Mouse (Mus musculus) midbrain, embryonic 10.5 days (tissue): ENCODE results near the gene Sord. TPM values are rescaled to one million over a fixed set of nuclear protein-coding genes. Genes with fewer than 3 reads are reported as not detected.
"Not testable (repeated sequence)": the region's sequence is repeated elsewhere in the genome, so short reads cannot be mapped to it uniquely, and the experiment has no call there.

Experiments used
- DNase-seq: peaks from one replicate; pipeline ENCODE4 v3.0.0-alpha.2; 2017; ENCODE audit warnings: low spot score
- H3K27ac ChIP-seq: fragments of 300-500 bp; sonication (generic); replicated peaks from 2 replicates; pipeline ENCODE4 v1.5.1; 2016; ENCODE audit warnings: mild to moderate bottlenecking
- H3K27me3 ChIP-seq: fragments of 300-500 bp; sonication (generic); 2 replicates; pipeline ENCODE4 v1.6.1; 2016; ENCODE audit warnings: low read depth, mild to moderate bottlenecking; ENCODE audit not compliant: poor library complexity, severe bottlenecking
- H3K36me3 ChIP-seq: fragments of 300-500 bp; sonication (generic); 2 replicates; pipeline ENCODE4 v1.6.1; 2016; ENCODE audit warnings: mild to moderate bottlenecking, moderate library complexity
- H3K4me1 ChIP-seq: fragments of 300-500 bp; sonication (generic); 2 replicates; pipeline ENCODE4 v1.6.1; 2016
- H3K4me3 ChIP-seq: fragments of 300-500 bp; sonication (generic); 2 replicates; pipeline ENCODE4 v1.5.1; 2016; ENCODE audit warnings: mild to moderate bottlenecking, moderate library complexity
- H3K9me3 ChIP-seq: fragments of 300-500 bp; sonication (generic); replicated peaks from 2 replicates; pipeline ENCODE4 v1.6.1; 2016; ENCODE audit warnings: mild to moderate bottlenecking
- WGBS: fragments of 180-500 bp; shearing (Covaris S2); methylation state at CpG from one replicate; pipeline ENCODE4 v1.1.7; 2016; 5-methylcytosine and 5-hydroxymethylcytosine counted together
- polyA plus RNA-seq: library from polyadenylated mRNA; unstranded; fragments of >200 nt; fragmentation: Nextera tagmentation; extraction: Ambion mirVana; gene quantifications from 2 replicates; pipeline ENCODE4 v1.2.1, GENCODE M21; 2016

The Sord gene
- polyA plus RNA-seq = 29.5 and 34.3 TPM in 2 replicates

DNA sequence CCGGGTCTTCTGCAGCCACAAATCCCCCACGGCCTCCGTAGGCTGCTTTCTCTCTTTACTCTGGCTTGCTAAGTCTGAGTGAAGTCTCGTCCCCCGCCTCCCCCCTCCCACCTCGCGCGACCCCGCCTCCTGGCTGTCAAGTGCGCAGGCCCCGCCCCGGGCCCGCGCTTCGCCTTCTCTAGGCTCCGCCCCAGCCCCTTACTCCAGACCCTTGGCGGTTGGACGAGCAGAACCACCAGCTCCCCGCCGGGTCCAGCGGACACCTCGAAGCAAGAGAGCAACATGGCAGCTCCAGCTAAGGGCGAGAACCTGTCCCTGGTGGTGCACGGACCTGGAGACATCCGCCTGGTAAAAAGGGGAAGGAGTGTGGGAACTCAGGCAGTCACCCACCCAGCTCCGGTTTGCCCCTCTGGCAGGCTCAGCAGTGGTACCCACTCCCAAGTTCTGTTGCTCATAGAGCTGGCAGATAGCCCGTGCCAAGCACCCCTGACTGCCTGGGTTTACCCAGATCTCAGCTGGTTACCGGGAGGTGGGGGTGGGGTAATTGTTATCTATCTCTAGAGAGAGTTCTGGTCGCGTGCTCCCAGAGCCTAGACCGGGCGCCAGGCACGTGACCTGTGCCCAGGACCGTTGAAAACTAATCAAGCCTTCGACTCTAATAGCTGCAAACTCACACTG, at the start of gene Sord:
Gene Sord (plus strand): TSS at position 139 of the 678 bp plus-strand sequence.
- peak; percentile 95 for DNase-seq
- Histone ChIP-seq H3K4me3 (peak within 1 kb of the TSS; percentile 66), H3K36me3 (no peaks in the 10 kb centered on the region), H3K27me3 (peaks cover 10% of the 10 kb centered on the region), H3K27ac (peak within 1 kb of the TSS; percentile 84), H3K4me1 (peaks cover 14% of the 10 kb centered on the region), H3K9me3 (no peaks in the 10 kb centered on the region)
- under 1% methylated on average over 35 of the region's 35 CpGs for WGBS

DNA sequence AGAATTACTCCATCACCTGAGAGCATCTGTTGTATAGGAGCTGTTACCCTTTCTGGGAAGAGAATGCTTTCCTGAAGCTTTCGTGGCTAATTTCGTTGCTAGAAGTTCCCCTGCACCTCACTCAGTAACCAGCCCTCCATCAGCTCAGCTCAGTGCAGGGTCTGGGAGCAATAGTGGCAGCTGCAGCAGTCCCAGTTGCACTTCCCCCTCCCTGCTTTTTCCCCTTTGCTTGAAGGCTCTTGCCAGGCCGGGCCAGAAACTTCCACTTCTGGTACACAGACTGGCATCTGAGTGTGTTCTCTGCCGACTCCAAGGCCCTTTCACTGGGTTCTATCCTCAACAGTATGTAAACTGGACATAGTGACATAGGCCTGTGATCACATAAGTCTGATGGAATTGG, 49.5 kb upstream of the Sord start:
- Histone ChIP-seq H3K4me1 (no peaks in the 10 kb centered on the region), H3K4me3 (no peak overlapping the region), H3K36me3 (no peaks in the 10 kb centered on the region), H3K27me3 (no peaks in the 10 kb centered on the region), H3K9me3 (no peaks in the 10 kb centered on the region), H3K27ac (no peak overlapping the region)
- WGBS = 85% methylated on average over 4 of the region's 4 CpGs
- DNase-seq = no peak

DNA sequence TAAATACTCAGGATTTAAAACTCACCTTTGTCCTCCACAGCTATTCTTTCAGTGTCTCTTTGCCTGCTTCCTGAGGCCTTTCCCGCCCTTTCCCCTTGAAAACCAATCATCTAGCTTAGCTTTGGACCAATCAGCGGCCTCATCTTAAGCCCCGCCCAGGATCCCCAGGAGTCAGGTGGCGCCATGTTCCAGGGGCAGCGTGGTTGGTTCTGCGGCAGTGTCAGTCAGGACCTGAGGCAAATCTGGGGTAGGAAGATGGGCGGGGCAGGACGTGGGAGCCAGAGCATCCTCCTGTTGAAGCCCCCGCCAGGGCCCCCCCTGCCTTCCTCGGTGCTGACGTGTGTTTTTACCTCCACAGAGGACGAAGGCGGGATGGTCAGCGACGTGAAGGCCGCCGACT, 48.4 kb upstream of the Sord start, which contains the start of the genes Patl2 and Terb2:
Gene Patl2 (minus strand): TSS at position 84 of the 400 bp plus-strand sequence.
Gene Terb2 (plus strand): TSS at position 167 of the 400 bp plus-strand sequence.
- no peak within 1 kb of the TSS for H3K27ac ChIP-seq
- no peaks in the 10 kb centered on the region for H3K9me3 ChIP-seq
- WGBS = 83% methylated on average over 17 of the region's 17 CpGs
- no peak within 1 kb of the TSS for H3K4me3 ChIP-seq
- H3K36me3 ChIP-seq = no peaks in the 10 kb centered on the region
- H3K27me3 ChIP-seq = no peaks in the 10 kb centered on the region
- H3K4me1 ChIP-seq = no peaks in the 10 kb centered on the region
- DNase-seq = no peak

DNA sequence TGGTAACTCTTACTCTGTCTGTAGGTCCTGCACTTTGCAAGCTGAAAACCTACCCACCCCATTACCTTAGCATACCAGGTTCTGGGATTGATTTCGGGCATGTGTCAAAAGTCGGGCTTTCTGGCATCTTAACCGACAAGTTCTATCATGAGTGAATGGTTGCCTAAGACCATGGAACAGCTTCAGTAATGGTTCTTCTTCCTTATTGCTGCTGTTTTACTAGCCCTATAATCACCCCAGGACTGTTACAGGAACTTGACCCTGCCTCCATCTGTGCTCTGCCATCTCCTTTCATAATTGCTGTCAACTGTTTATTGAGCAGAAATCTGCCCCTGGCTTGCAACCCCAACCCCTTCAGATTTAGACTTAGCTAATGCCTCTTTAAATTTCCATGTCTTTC, 47.8 kb upstream of the Sord start:
- no peak for DNase-seq
- Histone ChIP-seq H3K9me3 (no peaks in the 10 kb centered on the region), H3K27ac (no peak overlapping the region), H3K4me1 (no peaks in the 10 kb centered on the region), H3K27me3 (no peaks in the 10 kb centered on the region), H3K4me3 (no peak overlapping the region), H3K36me3 (no peaks in the 10 kb centered on the region)
- 90% methylated on average over 3 of the region's 3 CpGs for WGBS

GRCm38 (mm10) chr2:122191849-122192248, 42.7 kb upstream of the Sord start:
- no peaks in the 10 kb centered on the region for H3K9me3 ChIP-seq
- H3K36me3 ChIP-seq = no peaks in the 10 kb centered on the region
- H3K27me3 ChIP-seq = no peaks in the 10 kb centered on the region
- no peak overlapping the region for H3K4me3 ChIP-seq
- WGBS = 77% methylated on average over 3 of the region's 3 CpGs
- H3K4me1 ChIP-seq = no peaks in the 10 kb centered on the region
- DNase-seq = no peak
- H3K27ac ChIP-seq = no peak overlapping the region

- Histone ChIP-seq H3K4me3 (no peak overlapping the region), H3K27ac (no peak overlapping the region), H3K9me3 (no peaks in the 10 kb centered on the region), H3K4me1 (no peaks in the 10 kb centered on the region), H3K36me3 (no peaks in the 10 kb centered on the region), H3K27me3 (no peaks in the 10 kb centered on the region)
- WGBS = 67% methylated on average over 1 of the region's 1 CpGs
- DNase-seq = no peak
These were observed 40.0 kb upstream of the Sord start for GRCm38 (mm10) chr2:122194509-122194929.

DNA sequence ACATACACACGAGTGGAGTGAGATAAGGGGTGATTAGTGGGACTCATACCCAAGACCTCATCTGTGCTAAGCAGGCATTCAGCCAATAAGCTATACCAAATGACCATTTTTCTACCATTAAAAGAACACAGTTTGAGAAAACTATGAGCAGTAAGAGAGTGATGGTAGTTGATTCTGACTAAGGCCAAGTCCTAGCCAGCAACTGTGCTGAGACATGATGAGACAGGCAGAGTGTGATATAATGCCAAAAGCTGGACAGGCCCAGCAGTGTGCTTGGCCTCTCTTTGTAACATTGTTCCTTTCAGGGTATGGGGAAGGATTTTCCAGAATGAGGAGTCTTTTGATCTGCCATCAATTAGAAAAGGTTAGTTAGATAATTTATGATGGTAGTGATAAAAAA, 33.0 kb upstream of the Sord start:
- H3K36me3 ChIP-seq = no peaks in the 10 kb centered on the region
- no peaks in the 10 kb centered on the region for H3K4me1 ChIP-seq
- H3K27me3 ChIP-seq = no peaks in the 10 kb centered on the region
- DNase-seq = no peak
- 90% methylated on average over 1 of the region's 1 CpGs for WGBS
- H3K27ac ChIP-seq = no peak overlapping the region
- no peaks in the 10 kb centered on the region for H3K9me3 ChIP-seq
- no peak overlapping the region for H3K4me3 ChIP-seq

DNA sequence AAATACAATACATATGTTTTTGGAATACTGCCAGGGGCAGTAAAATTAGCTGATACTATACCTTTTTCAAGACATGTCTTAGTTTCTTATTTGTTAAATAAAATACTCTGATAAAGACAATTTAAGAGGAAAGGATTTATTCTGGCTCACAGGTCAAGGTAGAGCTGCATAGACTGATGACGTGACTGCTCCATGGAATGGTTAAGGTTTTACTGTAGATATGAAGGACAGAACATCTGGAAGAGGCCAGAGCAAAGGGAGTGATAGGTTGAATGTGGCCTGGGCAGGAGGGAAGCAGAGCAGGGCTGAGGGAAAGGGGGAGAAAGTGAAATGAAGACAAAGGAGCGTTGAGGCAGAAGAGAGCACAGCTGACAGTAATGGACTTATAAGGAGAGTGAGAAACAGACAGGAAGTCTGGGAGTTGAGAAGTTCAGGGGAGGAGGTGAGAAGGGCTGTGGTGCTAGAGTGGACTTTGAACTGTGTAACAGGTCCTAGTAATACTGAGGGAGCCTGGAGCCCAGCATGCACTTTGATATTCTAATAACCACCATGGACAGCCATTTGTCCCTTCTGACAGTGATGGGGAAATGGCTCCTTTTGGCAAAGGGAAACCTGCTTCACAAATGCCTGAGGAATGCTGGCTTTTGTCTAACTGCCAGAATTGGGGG, 28.0 kb upstream of the Sord start:
- Histone ChIP-seq H3K4me3 (no peak overlapping the region), H3K9me3 (no peaks in the 10 kb centered on the region), H3K4me1 (peaks cover 10% of the 10 kb centered on the region; the same call in 1 of the 2 replicates), H3K27ac (no peak overlapping the region), H3K36me3 (no peaks in the 10 kb centered on the region), H3K27me3 (no peaks in the 10 kb centered on the region)
- 72% methylated on average over 2 of the region's 2 CpGs for WGBS
- no peak for DNase-seq

DNA sequence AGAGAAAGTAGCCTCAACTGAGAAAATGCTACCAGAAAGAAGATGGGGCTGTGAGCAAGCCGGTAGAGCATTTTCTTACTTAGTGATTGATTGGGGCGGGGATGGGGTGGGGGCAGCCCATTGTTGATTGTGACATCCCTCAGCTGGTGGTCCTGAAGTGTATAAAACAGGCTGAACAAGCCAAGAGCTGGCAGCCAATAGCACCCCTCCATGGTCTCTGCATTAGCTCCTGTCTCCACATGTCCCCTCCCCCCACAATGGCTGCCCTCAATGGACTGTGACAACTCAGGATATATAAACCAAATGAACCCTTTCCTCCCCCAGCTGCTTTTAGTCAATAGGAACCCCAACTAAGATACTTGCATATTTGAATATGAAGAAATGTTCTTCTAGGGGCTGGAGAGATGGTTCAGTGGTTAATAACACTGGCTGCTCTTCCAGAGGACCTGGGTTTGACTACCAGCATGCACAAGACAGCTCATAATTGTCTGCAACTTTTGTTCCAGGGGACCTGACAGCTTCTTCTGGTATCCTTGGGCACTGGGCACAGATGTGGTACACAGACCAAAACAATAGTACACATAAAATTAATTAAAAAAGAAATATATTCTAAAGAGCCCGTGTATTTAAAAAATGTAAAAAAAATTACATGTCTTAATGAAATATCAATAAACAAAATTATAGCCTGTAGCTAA, 23.9 kb upstream of the Sord start:
- H3K4me3 ChIP-seq = no peak overlapping the region
- peaks cover 6% of the 10 kb centered on the region; the same call in 1 of the 2 replicates for H3K27me3 ChIP-seq
- no peak overlapping the region for H3K27ac ChIP-seq
- peaks cover 10% of the 10 kb centered on the region; the same call in 1 of the 2 replicates for H3K4me1 ChIP-seq
- no peaks in the 10 kb centered on the region for H3K36me3 ChIP-seq
- DNase-seq = peak; percentile 43
- no peaks in the 10 kb centered on the region for H3K9me3 ChIP-seq
- 43% methylated on average over 3 of the region's 3 CpGs for WGBS

DNA sequence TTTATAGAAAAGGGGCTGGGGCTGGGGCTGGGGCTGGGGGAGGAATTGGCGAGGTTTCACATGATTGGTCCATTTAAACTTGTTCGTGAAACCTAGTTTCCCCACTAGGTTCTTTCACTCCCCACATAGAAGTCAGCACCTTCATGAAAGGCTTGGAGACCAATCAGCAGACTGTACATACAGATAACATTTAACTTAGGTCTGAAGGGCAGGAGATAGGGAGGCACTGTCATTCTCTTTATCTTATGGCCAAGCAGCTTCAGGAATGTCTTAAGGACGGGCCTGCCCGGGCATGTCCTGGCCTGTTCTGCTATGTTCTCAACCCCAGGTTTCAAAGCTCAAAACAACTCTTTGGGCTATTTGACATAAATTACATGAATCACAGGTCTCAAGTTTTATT, 17.5 kb upstream of the Sord start:
- H3K27me3 ChIP-seq, H3K4me1 ChIP-seq, H3K4me3 ChIP-seq, H3K27ac ChIP-seq, DNase-seq, H3K36me3 ChIP-seq, H3K9me3 ChIP-seq: not testable (repeated sequence)
- WGBS = 96% methylated on average over 4 of the region's 4 CpGs

DNA sequence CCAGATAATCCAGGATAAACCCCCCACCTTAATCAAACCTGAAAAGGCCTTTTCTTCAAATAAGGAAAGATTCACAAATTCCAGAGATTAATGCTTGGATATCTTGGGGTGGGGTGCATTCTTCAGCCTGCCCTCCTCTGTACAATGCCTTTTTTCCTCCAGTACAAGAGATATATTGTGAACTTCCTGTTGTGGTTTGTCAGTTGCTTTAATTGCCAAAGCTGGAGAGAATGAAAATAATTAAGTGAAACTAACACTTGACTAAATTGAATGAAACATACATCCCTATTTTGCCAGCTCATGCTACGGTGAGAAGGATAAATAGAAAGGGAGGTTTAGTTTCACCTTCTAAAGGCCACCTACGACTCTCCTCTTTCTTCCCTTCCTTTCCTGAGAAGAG, 16.3 kb upstream of the Sord start:
- no peaks in the 10 kb centered on the region for H3K9me3 ChIP-seq
- no peaks in the 10 kb centered on the region for H3K4me1 ChIP-seq
- H3K4me3 ChIP-seq = no peak overlapping the region
- WGBS = 76% methylated on average over 2 of the region's 2 CpGs
- H3K27ac ChIP-seq = no peak overlapping the region
- no peak for DNase-seq
- 0 out of 2 replicates have a peak, but pooled peaks cover 2% of the 10 kb centered on the region for H3K27me3 ChIP-seq
- no peaks in the 10 kb centered on the region for H3K36me3 ChIP-seq

DNA sequence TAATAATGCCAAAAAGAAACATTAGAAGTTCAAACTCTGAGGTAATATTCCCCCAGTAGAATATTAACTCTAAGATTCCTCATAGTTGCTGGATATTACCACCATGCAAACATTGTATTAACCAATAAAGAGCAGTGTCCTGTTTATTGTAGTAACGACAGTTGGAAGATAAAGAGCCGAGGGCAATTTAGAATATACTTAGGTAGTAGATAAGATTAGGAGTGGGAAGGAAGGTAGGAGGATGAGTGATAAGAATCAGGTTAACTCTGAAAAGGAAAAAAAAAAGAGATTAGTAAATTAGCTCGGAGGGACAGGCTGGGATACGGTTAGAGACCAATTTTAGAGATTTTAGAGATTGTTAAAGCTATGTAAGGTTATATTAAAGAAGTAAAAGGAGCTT, 13.2 kb upstream of the Sord start:
- Histone ChIP-seq H3K36me3 (no peaks in the 10 kb centered on the region), H3K9me3 (no peaks in the 10 kb centered on the region), H3K4me1 (no peaks in the 10 kb centered on the region), H3K27me3 (no peaks in the 10 kb centered on the region), H3K4me3 (no peak overlapping the region), H3K27ac (no peak overlapping the region)
- WGBS = 82% methylated on average over 4 of the region's 4 CpGs
- no peak for DNase-seq

- 70% methylated on average over 5 of the region's 5 CpGs for WGBS
- Histone ChIP-seq H3K36me3 (no peaks in the 10 kb centered on the region), H3K4me1 (no peaks in the 10 kb centered on the region), H3K4me3 (no peak overlapping the region), H3K27ac (no peak overlapping the region), H3K27me3 (no peaks in the 10 kb centered on the region), H3K9me3 (no peaks in the 10 kb centered on the region)
- no peak for DNase-seq
These were observed 12.8 kb upstream of the Sord start for GRCm38 (mm10) chr2:122221798-122222197.
